Mouse (Mus musculus) brain, embryonic 14.5 days (tissue): ENCODE measurements around the gene Dock8.

Source experiments
- CTCF ChIP-seq: fragments of 200-500 bp; IDR thresholded peaks from 2 replicates; pipeline ENCODE4 v1.5.1; 2012; ENCODE audit warnings: inconsistent platforms, mild to moderate bottlenecking, moderate library complexity, borderline replicate concordance; ENCODE audit not compliant: insufficient read depth, insufficient read length; ENCODE audit errors: extremely low read depth
- POLR2A ChIP-seq: fragments of 200-500 bp; IDR thresholded peaks from 2 replicates; pipeline ENCODE4 v1.6.1; 2012; ENCODE audit warnings: mild to moderate bottlenecking, inconsistent platforms, borderline replicate concordance; ENCODE audit not compliant: poor library complexity, insufficient read depth, insufficient read length, severe bottlenecking; ENCODE audit errors: extremely low read depth

GRCm38 (mm10) chr19:25087181-25087580 lies 87.8 kb downstream of the Dock8 start:
- TF ChIP-seq POLR2A (no peak), CTCF (no peak)
